Mouse (Mus musculus): ENCODE data around the gene Nox1.
"Not testable (repeated sequence)": the region's sequence is repeated elsewhere in the genome, so short reads cannot be mapped to it uniquely, and the experiment has no call there.

Gene Nox1

GRCm38 (mm10) chrX:134221856-134222255 is at the start of gene Nox1:
Gene Nox1, minus strand, starts transcription at chrX:134221956.
- DNase-seq (ENCODE audit: low spot score) = no peak

GRCm38 (mm10) chrX:134262129-134262528 is 40.4 kb upstream of the Nox1 start:
- no peak for DNase-seq (ENCODE audit: low spot score)

- no peak for DNase-seq (ENCODE audit: low spot score)
These were observed 39.4 kb upstream of the Nox1 start for GRCm38 (mm10) chrX:134261191-134261590.

GRCm38 (mm10) chrX:134248202-134248601 is 26.4 kb upstream of the Nox1 start:
- DNase-seq (ENCODE audit: low spot score) = no peak

- no peak for DNase-seq (ENCODE audit: low spot score)
These were observed 24.2 kb upstream of the Nox1 start for GRCm38 (mm10) chrX:134245946-134246345.

- no peak for DNase-seq (ENCODE audit: low spot score)
These were observed 16.5 kb upstream of the Nox1 start for GRCm38 (mm10) chrX:134238266-134238665.

- no peak for DNase-seq (ENCODE audit: low spot score)
These were observed 11.3 kb upstream of the Nox1 start for GRCm38 (mm10) chrX:134233048-134233447.

GRCm38 (mm10) chrX:134220618-134221017 is 1.1 kb downstream of the Nox1 start:
- DNase-seq (ENCODE audit: low spot score) = no peak

GRCm38 (mm10) chrX:134218161-134218560 is 3.6 kb downstream of the Nox1 start:
- DNase-seq (ENCODE audit: low spot score) = no peak

- DNase-seq (ENCODE audit: low spot score) = no peak
These were observed 10.6 kb downstream of the Nox1 start for GRCm38 (mm10) chrX:134211151-134211642.

- no peak for DNase-seq (ENCODE audit: low spot score)
These were observed 13.3 kb downstream of the Nox1 start for GRCm38 (mm10) chrX:134208491-134208890.

- DNase-seq (ENCODE audit: low spot score) = not testable (repeated sequence)
These were observed 34.6 kb downstream of the Nox1 start, which contains the start of gene Arl13a for GRCm38 (mm10) chrX:134187201-134187600. Gene Arl13a, plus strand, starts transcription at chrX:134187501.

GRCm38 (mm10) chrX:134174699-134175098 is 47.1 kb downstream of the Nox1 start:
- DNase-seq (ENCODE audit: low spot score) = no peak

- no peak for DNase-seq (ENCODE audit: low spot score)
These were observed 51.2 kb downstream of the Nox1 start for GRCm38 (mm10) chrX:134170584-134170983.

- no peak for DNase-seq (ENCODE audit: low spot score)
These were observed 58.3 kb downstream of the Nox1 start for GRCm38 (mm10) chrX:134163484-134163883.

- DNase-seq (ENCODE audit: low spot score) = peak; percentile 1
These were observed 58.9 kb downstream of the Nox1 start for GRCm38 (mm10) chrX:134162826-134163225.

- peak; percentile 3 for DNase-seq (ENCODE audit: low spot score)
These were observed 59.6 kb downstream of the Nox1 start, which contains the start of gene Xkrx for GRCm38 (mm10) chrX:134162043-134162720. Gene Xkrx, minus strand, starts transcription at chrX:134162076.

GRCm38 (mm10) chrX:134160442-134160841 is 61.3 kb downstream of the Nox1 start:
- no peak for DNase-seq (ENCODE audit: low spot score)

- no peak for DNase-seq (ENCODE audit: low spot score)
These were observed 63.6 kb downstream of the Nox1 start for GRCm38 (mm10) chrX:134158151-134158550.

- DNase-seq (ENCODE audit: low spot score) = no peak
These were observed 79.8 kb downstream of the Nox1 start for GRCm38 (mm10) chrX:134141986-134142385.

GRCm38 (mm10) chrX:134141551-134141950 is 80.2 kb downstream of the Nox1 start:
- no peak for DNase-seq (ENCODE audit: low spot score)

- DNase-seq (ENCODE audit: low spot score) = no peak
These were observed 81.7 kb downstream of the Nox1 start for GRCm38 (mm10) chrX:134140024-134140423.

- peak; percentile 7 for DNase-seq (ENCODE audit: low spot score)
These were observed 87.9 kb downstream of the Nox1 start for GRCm38 (mm10) chrX:134133821-134134220.

GRCm38 (mm10) chrX:134132295-134132694 is 89.5 kb downstream of the Nox1 start:
- peak; percentile 51 for DNase-seq (ENCODE audit: low spot score)

Measured in embryo, embryonic 10.5 days (tissue).